Mouse (Mus musculus) heart, embryonic 10.5 days (tissue): ENCODE measurements around the gene Slx1b. TPM values are rescaled to one million over a fixed set of nuclear protein-coding genes. Genes with fewer than 3 reads are reported as not detected.
"Not testable (repeated sequence)": the region's sequence is repeated elsewhere in the genome, so short reads cannot be mapped to it uniquely, and the experiment has no call there.

Experiments
- DNase-seq: peaks from one replicate; pipeline ENCODE4 v3.0.0-alpha.2; 2017; ENCODE audit warnings: low spot score
- H3K27ac ChIP-seq: fragments of 300-500 bp; sonication (generic); 2 replicates; pipeline ENCODE4 v1.5.1; 2016; ENCODE audit warnings: mild to moderate bottlenecking
- H3K27me3 ChIP-seq: fragments of 300-500 bp; sonication (generic); 2 replicates; pipeline ENCODE4 v1.6.1; 2016; ENCODE audit warnings: mild to moderate bottlenecking; ENCODE audit not compliant: poor library complexity, insufficient read depth, severe bottlenecking
- H3K36me3 ChIP-seq: fragments of 300-500 bp; sonication (generic); 2 replicates; pipeline ENCODE4 v1.6.1; 2016; ENCODE audit warnings: mild to moderate bottlenecking, moderate library complexity
- H3K4me1 ChIP-seq: fragments of 300-500 bp; sonication (generic); 2 replicates; pipeline ENCODE4 v1.6.1; 2016; ENCODE audit warnings: mild to moderate bottlenecking
- H3K4me3 ChIP-seq: fragments of 300-500 bp; sonication (generic); 2 replicates; pipeline ENCODE4 v1.5.1; 2016; ENCODE audit warnings: mild to moderate bottlenecking, moderate library complexity
- H3K9me3 ChIP-seq: fragments of 300-500 bp; sonication (generic); 2 replicates; pipeline ENCODE4 v1.6.1; 2016; ENCODE audit warnings: mild to moderate bottlenecking, moderate library complexity
- WGBS: fragments of 180-500 bp; shearing (Covaris S2); methylation state at CpG from one replicate; pipeline ENCODE4 v1.1.7; 2016; 5-methylcytosine and 5-hydroxymethylcytosine counted together
- polyA plus RNA-seq: library from polyadenylated mRNA; unstranded; fragments of >200 nt; fragmentation: Nextera tagmentation; extraction: Ambion mirVana; gene quantifications from 2 replicates; pipeline ENCODE4 v1.2.1, GENCODE M21; 2016

Gene Slx1b
- polyA plus RNA-seq, 1 experiment from 2014 or later = 8.8 TPM

- H3K4me1 ChIP-seq = peaks cover 51% of the 10 kb centered on the region
- H3K27ac ChIP-seq = no peak overlapping the region
- peaks cover 37% of the 10 kb centered on the region for H3K27me3 ChIP-seq
- WGBS = 77% methylated on average over 25 of the region's 25 CpGs
- peaks cover 11% of the 10 kb centered on the region; the same call in 1 of the 2 replicates for H3K36me3 ChIP-seq
- no peak for DNase-seq
- H3K9me3 ChIP-seq = no peaks in the 10 kb centered on the region
- H3K4me3 ChIP-seq = no peak overlapping the region
These were observed 4.8 kb upstream of the Slx1b start for GRCm38 (mm10) chr7:126700063-126701015.

- Histone ChIP-seq H3K27ac (no peak overlapping the region), H3K36me3 (peaks cover 11% of the 10 kb centered on the region; the same call in 1 of the 2 replicates), H3K4me1 (peaks cover 43% of the 10 kb centered on the region), H3K27me3 (peaks cover 13% of the 10 kb centered on the region), H3K9me3 (no peaks in the 10 kb centered on the region), H3K4me3 (no peak overlapping the region)
- 93% methylated on average over 8 of the region's 8 CpGs for WGBS
- no peak for DNase-seq
These were observed 2.3 kb upstream of the Slx1b start for GRCm38 (mm10) chr7:126697838-126698237.

GRCm38 (mm10) chr7:126696886-126697285, 1.3 kb upstream of the Slx1b start:
- Histone ChIP-seq H3K4me1 (peaks cover 43% of the 10 kb centered on the region), H3K9me3 (no peaks in the 10 kb centered on the region), H3K27me3 (peaks cover 4% of the 10 kb centered on the region), H3K36me3 (peaks cover 20% of the 10 kb centered on the region), H3K4me3 (peak overlapping the region; percentile 88), H3K27ac (no peak overlapping the region)
- 76% methylated on average over 3 of the region's 3 CpGs for WGBS
- DNase-seq = no peak

- DNase-seq = no peak
- WGBS = 7% methylated on average over 17 of the region's 17 CpGs
- Histone ChIP-seq H3K9me3 (no peaks in the 10 kb centered on the region), H3K27ac (peak overlapping the region; percentile 96), H3K27me3 (no peaks in the 10 kb centered on the region), H3K4me3 (peak overlapping the region; percentile 88), H3K4me1 (peaks cover 39% of the 10 kb centered on the region), H3K36me3 (peaks cover 26% of the 10 kb centered on the region)
These were observed 719 bp upstream of the Slx1b start for GRCm38 (mm10) chr7:126696303-126696702.

GRCm38 (mm10) chr7:126695210-126695611, 373 bp downstream of the Slx1b start, which contains the start of gene Bola2:
Gene Bola2, plus strand, starts transcription at chr7:126695401.
- 0% methylated on average over 31 of the region's 31 CpGs for WGBS
- no peak for DNase-seq

GRCm38 (mm10) chr7:126694441-126695051, 1.0 kb downstream of the Slx1b start:
- Histone ChIP-seq H3K4me1 (peaks cover 26% of the 10 kb centered on the region), H3K27ac (peak overlapping the region; percentile 96), H3K36me3 (peaks cover 36% of the 10 kb centered on the region), H3K27me3 (no peaks in the 10 kb centered on the region), H3K9me3 (no peaks in the 10 kb centered on the region), H3K4me3 (peak overlapping the region; percentile 88)
- no peak for DNase-seq
- WGBS = 64% methylated on average over 10 of the region's 10 CpGs

More at GRCm38 (mm10) chr7:126695210-126695611, 373 bp downstream of the Slx1b start, which contains the start of gene Bola2:
- peak within 1 kb of the TSS; percentile 88 for H3K4me3 ChIP-seq
- peaks cover 34% of the 10 kb centered on the region for H3K36me3 ChIP-seq
- no peaks in the 10 kb centered on the region for H3K9me3 ChIP-seq
- no peaks in the 10 kb centered on the region for H3K27me3 ChIP-seq
- H3K4me1 ChIP-seq = peaks cover 33% of the 10 kb centered on the region
- peak within 1 kb of the TSS; percentile 96 for H3K27ac ChIP-seq

GRCm38 (mm10) chr7:126693781-126694180, 1.8 kb downstream of the Slx1b start:
- H3K27ac ChIP-seq = no peak overlapping the region
- peaks cover 35% of the 10 kb centered on the region for H3K36me3 ChIP-seq
- no peaks in the 10 kb centered on the region for H3K9me3 ChIP-seq
- 83% methylated on average over 7 of the region's 7 CpGs for WGBS
- H3K27me3 ChIP-seq = no peaks in the 10 kb centered on the region
- no peak for DNase-seq
- H3K4me1 ChIP-seq = peaks cover 22% of the 10 kb centered on the region
- H3K4me3 ChIP-seq = no peak overlapping the region

GRCm38 (mm10) chr7:126693256-126693655, 2.3 kb downstream of the Slx1b start:
- Histone ChIP-seq H3K27me3 (no peaks in the 10 kb centered on the region), H3K9me3 (no peaks in the 10 kb centered on the region), H3K36me3 (peaks cover 35% of the 10 kb centered on the region), H3K27ac (no peak overlapping the region), H3K4me3 (no peak overlapping the region), H3K4me1 (peaks cover 22% of the 10 kb centered on the region)
- WGBS = 41% methylated on average over 3 of the region's 3 CpGs
- peak; percentile 88 for DNase-seq

- Histone ChIP-seq H3K4me3 (no peak overlapping the region), H3K27me3 (no peaks in the 10 kb centered on the region), H3K4me1 (peaks cover 25% of the 10 kb centered on the region), H3K27ac (no peak overlapping the region), H3K9me3 (no peaks in the 10 kb centered on the region), H3K36me3 (peaks cover 30% of the 10 kb centered on the region)
- WGBS = 92% methylated on average over 26 of the region's 26 CpGs
- no peak for DNase-seq
These were observed 3.2 kb downstream of the Slx1b start for GRCm38 (mm10) chr7:126692426-126692825.

GRCm38 (mm10) chr7:126691676-126692075, 3.9 kb downstream of the Slx1b start:
- H3K4me1 ChIP-seq = peaks cover 25% of the 10 kb centered on the region

GRCm38 (mm10) chr7:126690737-126691136, 4.8 kb downstream of the Slx1b start:
- Histone ChIP-seq H3K4me1 (peaks cover 23% of the 10 kb centered on the region), H3K9me3 (no peaks in the 10 kb centered on the region), H3K27me3 (no peaks in the 10 kb centered on the region), H3K27ac (no peak overlapping the region), H3K4me3 (no peak overlapping the region), H3K36me3 (peaks cover 27% of the 10 kb centered on the region)
- DNase-seq = no peak
- 90% methylated on average over 3 of the region's 3 CpGs for WGBS

More at GRCm38 (mm10) chr7:126691676-126692075, 3.9 kb downstream of the Slx1b start:
- Histone ChIP-seq H3K36me3 (peaks cover 27% of the 10 kb centered on the region), H3K27ac (no peak overlapping the region), H3K27me3 (no peaks in the 10 kb centered on the region), H3K4me3 (no peak overlapping the region), H3K9me3 (no peaks in the 10 kb centered on the region)
- no peak for DNase-seq
- 73% methylated on average over 5 of the region's 5 CpGs for WGBS

- WGBS = 77% methylated on average over 3 of the region's 3 CpGs
- no peak for DNase-seq
- H3K27me3 ChIP-seq = no peaks in the 10 kb centered on the region
- H3K36me3 ChIP-seq = peaks cover 27% of the 10 kb centered on the region
- no peaks in the 10 kb centered on the region for H3K9me3 ChIP-seq
- H3K4me3 ChIP-seq = no peak overlapping the region
- peaks cover 15% of the 10 kb centered on the region for H3K4me1 ChIP-seq
- no peak overlapping the region for H3K27ac ChIP-seq
These were observed 6.6 kb downstream of the Slx1b start for GRCm38 (mm10) chr7:126689021-126689420.

GRCm38 (mm10) chr7:126688156-126688555, 7.4 kb downstream of the Slx1b start:
- Histone ChIP-seq H3K36me3 (peaks cover 27% of the 10 kb centered on the region), H3K4me1 (peaks cover 15% of the 10 kb centered on the region)
- H3K9me3 ChIP-seq, H3K27me3 ChIP-seq, DNase-seq, H3K4me3 ChIP-seq, H3K27ac ChIP-seq: not testable (repeated sequence)
- 71% methylated on average over 4 of the region's 4 CpGs for WGBS
